Mouse (Mus musculus): ENCODE data around the gene Wdr13.

DNA sequence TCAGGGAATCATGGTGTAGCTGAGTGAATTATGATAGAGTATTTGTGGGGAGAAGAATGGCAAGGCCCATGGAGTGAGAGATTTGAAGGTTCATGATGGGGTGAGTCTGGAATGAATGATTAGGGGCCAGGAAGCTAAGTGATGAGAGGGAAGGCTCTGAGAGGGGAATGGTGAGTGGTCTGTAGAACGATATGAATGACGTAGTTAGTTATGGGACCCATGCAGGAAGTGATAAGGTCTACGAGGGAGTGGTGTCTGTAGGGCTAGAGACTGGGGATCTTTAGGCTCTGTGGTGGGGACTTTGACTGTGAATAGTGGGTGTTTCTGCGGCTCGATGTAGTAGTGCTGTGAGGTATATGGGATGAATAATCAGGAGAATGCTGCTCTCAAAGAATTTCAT lies 47.0 kb upstream of the Wdr13 start:
- no peak for TF ChIP-seq POLR2A (IDR thresholded peaks at IDR 0.05; ENCODE audit: extremely low read depth, insufficient read depth, low read length)
- TF ChIP-seq CTCF (IDR thresholded peaks at IDR 0.05; ENCODE audit: extremely low read depth, insufficient read depth, low read length): no peak
